Mouse (Mus musculus) midbrain, embryonic 13.5 days (tissue): ENCODE measurements around the gene Klhl29. TPM values are rescaled to one million over a fixed set of nuclear protein-coding genes. Genes with fewer than 3 reads are reported as not detected.
A peak's percentile ranks its signal among the peaks of the same experiment; 100 is the strongest.

Source experiments
- ATAC-seq: fragments of 200-750 bp; cut with Nextera tagmentation; 2 replicates; pipeline ENCODE4 v1.8.0; 2017; ENCODE audit warnings: mild to moderate bottlenecking, moderate TSS enrichment, moderate library complexity
- H3K27ac ChIP-seq: fragments of 300-500 bp; sonication (generic); 2 replicates; pipeline ENCODE4 v1.5.1; 2015; ENCODE audit warnings: inconsistent platforms, mild to moderate bottlenecking, moderate library complexity
- H3K27me3 ChIP-seq: fragments of 300-500 bp; sonication (generic); 2 replicates; pipeline ENCODE4 v1.6.1; 2015; ENCODE audit warnings: mild to moderate bottlenecking, inconsistent platforms
- H3K36me3 ChIP-seq: fragments of 300-500 bp; sonication (generic); 2 replicates; pipeline ENCODE4 v1.6.1; 2015; ENCODE audit warnings: mild to moderate bottlenecking, inconsistent platforms
- H3K4me1 ChIP-seq: fragments of 300-500 bp; sonication (generic); replicated peaks from 2 replicates; pipeline ENCODE4 v1.6.1; 2015; ENCODE audit warnings: inconsistent platforms
- H3K4me2 ChIP-seq: fragments of 300-500 bp; sonication (generic); replicated peaks from 2 replicates; pipeline ENCODE4 v1.6.1; 2015; ENCODE audit warnings: moderate library complexity, mild to moderate bottlenecking, inconsistent platforms
- H3K4me3 ChIP-seq: fragments of 300-500 bp; sonication (generic); replicated peaks from 2 replicates; pipeline ENCODE4 v1.5.1; 2015; ENCODE audit warnings: mild to moderate bottlenecking, inconsistent platforms
- H3K9ac ChIP-seq: fragments of 300-500 bp; sonication (generic); replicated peaks from 2 replicates; pipeline ENCODE4 v1.6.1; 2015; ENCODE audit warnings: mild to moderate bottlenecking, inconsistent platforms
- H3K9me3 ChIP-seq: fragments of 300-500 bp; sonication (generic); 2 replicates; pipeline ENCODE4 v1.6.1; 2016; ENCODE audit warnings: mild to moderate bottlenecking, inconsistent platforms
- WGBS: fragments of 180-500 bp; shearing (Covaris S2); methylation state at CpG from one replicate; pipeline ENCODE4 v1.1.7; 2015; 5-methylcytosine and 5-hydroxymethylcytosine counted together
- polyA plus RNA-seq: library from polyadenylated mRNA; unstranded; fragments of >200 nt; fragmentation: Nextera tagmentation; extraction: Ambion mirVana; gene quantifications from 2 replicates; pipeline ENCODE4 v1.2.1, GENCODE M21; 2015

Klhl29 gene
- polyA plus RNA-seq, 1 experiment from 2014 or later: 4.0 TPM

GRCm38 (mm10) chr12:5266773-5267172 is 108.7 kb downstream of the Klhl29 start:
- H3K36me3 ChIP-seq: no peaks in the 10 kb centered on the region
- no peak overlapping the region for H3K4me2 ChIP-seq
- 84% methylated on average over 4 of the region's 4 CpGs for WGBS
- H3K9ac ChIP-seq: no peak overlapping the region
- H3K4me3 ChIP-seq: no peak overlapping the region
- ATAC-seq: no peak
- H3K27ac ChIP-seq: no peak overlapping the region
- H3K27me3 ChIP-seq: no peaks in the 10 kb centered on the region
- no peaks in the 10 kb centered on the region for H3K9me3 ChIP-seq
- peaks cover 44% of the 10 kb centered on the region for H3K4me1 ChIP-seq

GRCm38 (mm10) chr12:5261476-5261875 is 114.0 kb downstream of the Klhl29 start:
- 86% methylated on average over 4 of the region's 4 CpGs for WGBS
- H3K9me3 ChIP-seq: no peaks in the 10 kb centered on the region
- no peaks in the 10 kb centered on the region for H3K27me3 ChIP-seq
- no peak overlapping the region for H3K9ac ChIP-seq
- ATAC-seq: no peak
- peaks cover 6% of the 10 kb centered on the region; the same call in 1 of the 2 replicates for H3K4me1 ChIP-seq
- no peak overlapping the region for H3K4me3 ChIP-seq
- no peak overlapping the region for H3K27ac ChIP-seq
- no peak overlapping the region for H3K4me2 ChIP-seq
- no peaks in the 10 kb centered on the region for H3K36me3 ChIP-seq

- ATAC-seq: no peak
- peaks cover 30% of the 10 kb centered on the region for H3K4me1 ChIP-seq
- no peaks in the 10 kb centered on the region for H3K36me3 ChIP-seq
- WGBS: 89% methylated on average over 3 of the region's 3 CpGs
- no peaks in the 10 kb centered on the region for H3K9me3 ChIP-seq
- no peaks in the 10 kb centered on the region for H3K27me3 ChIP-seq
- H3K9ac ChIP-seq: no peak overlapping the region
- H3K4me3 ChIP-seq: no peak overlapping the region
- no peak overlapping the region for H3K4me2 ChIP-seq
- no peak overlapping the region for H3K27ac ChIP-seq
These were observed 116.7 kb downstream of the Klhl29 start for GRCm38 (mm10) chr12:5258779-5259178.

GRCm38 (mm10) chr12:5257174-5257573 is 118.3 kb downstream of the Klhl29 start:
- Histone ChIP-seq H3K9ac (no peak overlapping the region), H3K4me1 (peaks cover 44% of the 10 kb centered on the region)
- 56% methylated on average over 4 of the region's 4 CpGs for WGBS

GRCm38 (mm10) chr12:5255079-5255478 is 120.4 kb downstream of the Klhl29 start:
- no peak overlapping the region for H3K9ac ChIP-seq
- no peaks in the 10 kb centered on the region for H3K9me3 ChIP-seq
- 24% methylated on average over 9 of the region's 9 CpGs for WGBS
- peak overlapping the region; percentile 15; the same call in 1 of the 2 replicates for H3K27ac ChIP-seq
- ATAC-seq: peak; percentile 46
- no peaks in the 10 kb centered on the region for H3K27me3 ChIP-seq
- H3K4me1 ChIP-seq: peaks cover 42% of the 10 kb centered on the region
- H3K4me2 ChIP-seq: no peak overlapping the region
- no peaks in the 10 kb centered on the region for H3K36me3 ChIP-seq
- H3K4me3 ChIP-seq: no peak overlapping the region

More at GRCm38 (mm10) chr12:5257174-5257573, 118.3 kb downstream of the Klhl29 start:
- no peaks in the 10 kb centered on the region for H3K9me3 ChIP-seq
- H3K27ac ChIP-seq: no peak overlapping the region
- H3K36me3 ChIP-seq: no peaks in the 10 kb centered on the region
- H3K4me2 ChIP-seq: no peak overlapping the region
- H3K27me3 ChIP-seq: no peaks in the 10 kb centered on the region
- no peak overlapping the region for H3K4me3 ChIP-seq
- ATAC-seq: no peak

GRCm38 (mm10) chr12:5254246-5254982 is 121.1 kb downstream of the Klhl29 start:
- 84% methylated on average over 4 of the region's 4 CpGs for WGBS

GRCm38 (mm10) chr12:5253289-5254005 is 122.0 kb downstream of the Klhl29 start:
- no peak overlapping the region for H3K4me3 ChIP-seq
- WGBS: 38% methylated on average over 10 of the region's 10 CpGs

More at GRCm38 (mm10) chr12:5254246-5254982, 121.1 kb downstream of the Klhl29 start:
- no peaks in the 10 kb centered on the region for H3K36me3 ChIP-seq
- H3K27ac ChIP-seq: no peak overlapping the region
- H3K4me2 ChIP-seq: no peak overlapping the region
- ATAC-seq: no peak
- H3K9me3 ChIP-seq: no peaks in the 10 kb centered on the region
- H3K4me1 ChIP-seq: peaks cover 46% of the 10 kb centered on the region
- H3K9ac ChIP-seq: no peak overlapping the region
- no peak overlapping the region for H3K4me3 ChIP-seq
- H3K27me3 ChIP-seq: no peaks in the 10 kb centered on the region

GRCm38 (mm10) chr12:5252569-5252968 is 122.9 kb downstream of the Klhl29 start:
- H3K27ac ChIP-seq: 0 out of 2 replicates have a peak overlapping the region, but pooled peaks have one; percentile 57

More at GRCm38 (mm10) chr12:5253289-5254005, 122.0 kb downstream of the Klhl29 start:
- no peaks in the 10 kb centered on the region for H3K9me3 ChIP-seq
- H3K4me1 ChIP-seq: peaks cover 46% of the 10 kb centered on the region
- H3K27ac ChIP-seq: peak overlapping the region; percentile 57
- H3K9ac ChIP-seq: no peak overlapping the region
- H3K36me3 ChIP-seq: no peaks in the 10 kb centered on the region
- peak; percentile 48 for ATAC-seq
- H3K27me3 ChIP-seq: no peaks in the 10 kb centered on the region
- no peak overlapping the region for H3K4me2 ChIP-seq

GRCm38 (mm10) chr12:5250042-5250441 is 125.4 kb downstream of the Klhl29 start:
- ATAC-seq: no peak
- Histone ChIP-seq H3K4me3 (no peak overlapping the region), H3K9me3 (no peaks in the 10 kb centered on the region), H3K27ac (no peak overlapping the region), H3K27me3 (no peaks in the 10 kb centered on the region), H3K4me1 (peaks cover 51% of the 10 kb centered on the region), H3K36me3 (no peaks in the 10 kb centered on the region), H3K4me2 (no peak overlapping the region), H3K9ac (no peak overlapping the region)
- 29% methylated on average over 7 of the region's 7 CpGs for WGBS

More at GRCm38 (mm10) chr12:5252569-5252968, 122.9 kb downstream of the Klhl29 start:
- 71% methylated on average over 2 of the region's 2 CpGs for WGBS
- Histone ChIP-seq H3K36me3 (no peaks in the 10 kb centered on the region), H3K4me3 (no peak overlapping the region), H3K27me3 (no peaks in the 10 kb centered on the region), H3K9ac (no peak overlapping the region), H3K4me2 (no peak overlapping the region), H3K9me3 (no peaks in the 10 kb centered on the region), H3K4me1 (peaks cover 52% of the 10 kb centered on the region)
- no peak for ATAC-seq

GRCm38 (mm10) chr12:5249068-5249467 is 126.4 kb downstream of the Klhl29 start:
- no peak overlapping the region for H3K4me3 ChIP-seq
- H3K4me2 ChIP-seq: no peak overlapping the region
- ATAC-seq: no peak
- no peak overlapping the region for H3K27ac ChIP-seq
- H3K9ac ChIP-seq: no peak overlapping the region
- no peaks in the 10 kb centered on the region for H3K27me3 ChIP-seq
- whole genome bisulfite sequencing: 95% methylated on average over 13 of the region's 13 CpGs
- H3K36me3 ChIP-seq: no peaks in the 10 kb centered on the region
- H3K4me1 ChIP-seq: peaks cover 42% of the 10 kb centered on the region
- H3K9me3 ChIP-seq: no peaks in the 10 kb centered on the region

- no peaks in the 10 kb centered on the region for H3K36me3 ChIP-seq
- no peak overlapping the region for H3K27ac ChIP-seq
- H3K4me3 ChIP-seq: no peak overlapping the region
- peaks cover 26% of the 10 kb centered on the region for H3K4me1 ChIP-seq
- H3K4me2 ChIP-seq: no peak overlapping the region
- H3K9me3 ChIP-seq: no peaks in the 10 kb centered on the region
- 60% methylated on average over 6 of the region's 6 CpGs for WGBS
- H3K9ac ChIP-seq: no peak overlapping the region
- no peaks in the 10 kb centered on the region for H3K27me3 ChIP-seq
- no peak for ATAC-seq
These were observed 128.0 kb downstream of the Klhl29 start for GRCm38 (mm10) chr12:5247505-5247904.

- H3K36me3 ChIP-seq: no peaks in the 10 kb centered on the region
- no peak for ATAC-seq
- H3K9me3 ChIP-seq: no peaks in the 10 kb centered on the region
- H3K9ac ChIP-seq: no peak overlapping the region
- 76% methylated on average over 15 of the region's 15 CpGs for whole genome bisulfite sequencing
- H3K4me1 ChIP-seq: peaks cover 25% of the 10 kb centered on the region
- no peak overlapping the region for H3K27ac ChIP-seq
- H3K27me3 ChIP-seq: no peaks in the 10 kb centered on the region
- H3K4me2 ChIP-seq: no peak overlapping the region
- H3K4me3 ChIP-seq: no peak overlapping the region
These were observed 128.7 kb downstream of the Klhl29 start for GRCm38 (mm10) chr12:5246721-5247341.
